Mouse (Mus musculus) T-helper 1 cell (primary cell): Measurements from ENCODE around the gene Gm28035.

Source experiments
- in situ Hi-C: fragments of 300-600 bp; cut with MboI, MseI; formaldehyde crosslinking; loops from one replicate; pipeline ENCODE4 v1.15.1; 2025; ENCODE audit warnings: high pct_unique_total_duplicates

Gm28035 gene

GRCm38 (mm10) chr2:30240267-30240666 lies at the start of gene Gm28035:
TSS of gene Gm28035 (plus strand) at chr2:30240567.
- in situ Hi-C loops = loop anchor here (5.0 kb wide), 1 partner anchor 42 kb away; the partner anchor contains the start of gene Gm28038

- in situ Hi-C loops = no loop called here
Measured at GRCm38 (mm10) chr2:30191790-30192580, 48.4 kb upstream of the Gm28035 start.

- in situ Hi-C loops = no loop called here
Measured at GRCm38 (mm10) chr2:30194656-30195055, 45.7 kb upstream of the Gm28035 start.

- in situ Hi-C loops = no loop called here
Measured at GRCm38 (mm10) chr2:30198021-30198420, 42.3 kb upstream of the Gm28035 start.

- in situ Hi-C loops = no loop called here
Measured at GRCm38 (mm10) chr2:30199984-30200383, 40.4 kb upstream of the Gm28035 start.

GRCm38 (mm10) chr2:30200388-30200925 lies 39.9 kb upstream of the Gm28035 start:
- in situ Hi-C loops = no loop called here

GRCm38 (mm10) chr2:30203439-30203838 lies 36.9 kb upstream of the Gm28035 start:
- in situ Hi-C loops = no loop called here

GRCm38 (mm10) chr2:30205255-30205628 lies 35.1 kb upstream of the Gm28035 start:
- in situ Hi-C loops = no loop called here

- in situ Hi-C loops = no loop called here
Measured at GRCm38 (mm10) chr2:30205629-30206357, 34.6 kb upstream of the Gm28035 start, which contains the start of gene Kyat1. TSS of gene Kyat1 (minus strand) at chr2:30205847.

- in situ Hi-C loops = no loop called here
Measured at GRCm38 (mm10) chr2:30207401-30207800, 33.0 kb upstream of the Gm28035 start.

- in situ Hi-C loops = no loop called here
Measured at GRCm38 (mm10) chr2:30207886-30208285, 32.5 kb upstream of the Gm28035 start.

- in situ Hi-C loops = no loop called here
Measured at GRCm38 (mm10) chr2:30211408-30212168, 28.8 kb upstream of the Gm28035 start.

- in situ Hi-C loops = no loop called here
Measured at GRCm38 (mm10) chr2:30212169-30212545, 28.2 kb upstream of the Gm28035 start.

- in situ Hi-C loops = no loop called here
Measured at GRCm38 (mm10) chr2:30212951-30213350, 27.4 kb upstream of the Gm28035 start.

GRCm38 (mm10) chr2:30214745-30215144 lies 25.6 kb upstream of the Gm28035 start:
- in situ Hi-C loops = no loop called here

GRCm38 (mm10) chr2:30215493-30215892 lies 24.9 kb upstream of the Gm28035 start:
- in situ Hi-C loops = no loop called here

GRCm38 (mm10) chr2:30216293-30216692 lies 24.1 kb upstream of the Gm28035 start:
- in situ Hi-C loops = no loop called here

- in situ Hi-C loops = no loop called here
Measured at GRCm38 (mm10) chr2:30235593-30235992, 4.8 kb upstream of the Gm28035 start.

GRCm38 (mm10) chr2:30236426-30237198 lies 3.8 kb upstream of the Gm28035 start:
- in situ Hi-C loops = no loop called here

- in situ Hi-C loops = no loop called here
Measured at GRCm38 (mm10) chr2:30237199-30237880, 3.0 kb upstream of the Gm28035 start, which contains the start of gene Lrrc8a. TSS of gene Lrrc8a (plus strand) at chr2:30237715.
